Mouse (Mus musculus): ENCODE data around the gene Zfp235.

DNA sequence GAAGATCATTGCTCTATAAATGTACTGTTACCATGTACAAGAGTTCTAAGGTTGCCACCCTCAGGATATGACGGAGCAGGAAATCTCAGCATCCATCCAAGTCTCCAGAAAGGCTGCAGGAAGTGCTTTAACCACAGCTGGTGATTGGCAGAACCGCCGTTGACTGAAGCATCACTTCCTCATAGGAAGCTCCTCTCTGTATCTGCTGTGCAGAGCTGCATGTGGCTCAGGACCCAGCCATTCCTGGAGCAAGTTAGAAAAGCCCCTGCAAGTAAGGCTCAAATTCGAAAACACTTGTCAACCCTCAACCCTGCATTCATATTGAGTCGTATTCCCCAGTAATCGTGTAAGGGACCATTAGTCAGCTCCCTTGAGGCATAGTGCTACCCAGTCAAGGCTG lies 8.6 kb downstream of the Zfp235 start:
- TF ChIP-seq CTCF (IDR thresholded peaks at IDR 0.05; ENCODE audit: low read depth), result no peak
- TF ChIP-seq EP300 (IDR thresholded peaks at IDR 0.05; ENCODE audit: low read depth), result no peak
